Mouse (Mus musculus): ENCODE results near the gene Nlrp4b. TPM values are rescaled to one million over a fixed set of nuclear protein-coding genes. Genes with fewer than 3 reads are reported as not detected.
"Not testable (repeated sequence)": the region's sequence is repeated elsewhere in the genome, so short reads cannot be mapped to it uniquely, and the experiment has no call there.

The Nlrp4b gene
- polyA plus RNA-seq (2012; fragmentation: generic; extraction: Trizol): not detected

DNA sequence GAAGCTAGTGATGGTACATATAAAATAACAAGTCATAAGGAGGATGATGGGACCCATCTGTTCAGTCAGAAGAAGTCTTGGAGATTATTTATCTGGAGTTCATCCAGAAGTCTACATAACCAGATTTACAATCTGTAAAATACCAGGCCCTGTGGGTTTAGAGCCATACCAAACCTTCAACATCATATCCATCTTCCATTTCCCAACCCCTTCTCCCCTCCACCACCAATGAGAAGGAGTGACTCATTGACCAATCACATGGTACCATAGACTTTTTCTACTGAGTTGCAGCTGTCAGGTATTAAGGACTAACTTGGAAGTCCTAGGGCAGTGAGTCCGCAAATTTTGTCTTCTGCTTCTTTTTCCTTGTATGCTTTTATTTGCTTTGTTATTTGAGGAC is at the start of gene Nlrp4b:
Gene Nlrp4b (plus strand): TSS at position 301 of the 400 bp plus-strand sequence.
- TF ChIP-seq CEBPB (IDR thresholded peaks at IDR 0.05; ENCODE audit: insufficient read depth, poor library complexity, severe bottlenecking) (no peak), TCF12 (IDR thresholded peaks at IDR 0.05; ENCODE audit: insufficient read depth, poor library complexity, severe bottlenecking) (no peak)
- Histone ChIP-seq H3ac (ENCODE audit: control insufficient read depth, insufficient read length) (no peak within 1 kb of the TSS), H3K79me2 (ENCODE audit: control insufficient read depth, insufficient read depth) (no peaks in the 10 kb centered on the region), H3K27me3 (ENCODE audit: control insufficient read depth, insufficient read depth, insufficient read length) (no peaks in the 10 kb centered on the region), H3K36me3 (ENCODE audit: control insufficient read depth, insufficient read depth) (no peaks in the 10 kb centered on the region), H3K4me2 (ENCODE audit: low read depth) (no peak within 1 kb of the TSS), H3K4me3 (no peak within 1 kb of the TSS)

DNA sequence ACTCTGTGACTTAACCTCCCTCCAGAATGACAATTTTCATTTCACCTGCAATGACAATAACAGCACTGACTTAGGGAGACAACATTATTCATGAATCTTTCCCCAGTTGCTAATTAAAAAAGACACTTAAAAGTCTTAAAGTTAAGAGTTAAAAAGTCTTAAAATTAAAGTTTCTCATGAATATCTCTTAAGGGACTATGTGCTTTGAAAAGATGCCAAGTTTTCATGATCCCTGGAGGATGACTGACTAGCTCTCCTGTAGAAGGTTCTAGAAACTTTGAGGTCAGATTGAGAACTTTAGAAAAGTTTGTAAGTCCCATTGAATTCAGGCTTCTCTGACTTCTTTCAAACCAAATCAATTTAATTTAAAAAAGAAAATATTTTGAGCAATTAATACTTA is 66.7 kb downstream of the Nlrp4b start, which contains the start of gene Vmn1r71:
Gene Vmn1r71 (minus strand): TSS at position 101 of the 400 bp plus-strand sequence.
- TF ChIP-seq MYOG (IDR thresholded peaks at IDR 0.05; ENCODE audit: control insufficient read depth in 1 of 3, insufficient read depth in 1 of 3, insufficient read length in 2 of 3, low read depth in 2 of 3) (no peak), E2F4 (IDR thresholded peaks at IDR 0.05; ENCODE audit: insufficient read depth) (no peak), TCF12 (IDR thresholded peaks at IDR 0.05; ENCODE audit: insufficient read depth, poor library complexity, severe bottlenecking) (no peak), TCF3 (IDR thresholded peaks at IDR 0.05; ENCODE audit: insufficient read length, low read depth) (no peak), POLR2A (IDR thresholded peaks at IDR 0.05; ENCODE audit: insufficient read length, low read depth) (no peak), POLR2AphosphoS2 (IDR thresholded peaks at IDR 0.05; ENCODE audit: insufficient read length, low read depth) (no peak), CEBPB (IDR thresholded peaks at IDR 0.05; ENCODE audit: insufficient read depth, poor library complexity, severe bottlenecking) (no peak), REST (IDR thresholded peaks at IDR 0.05; ENCODE audit: insufficient read depth, insufficient read length) (no peak), MYOD1 (IDR thresholded peaks at IDR 0.05; ENCODE audit: control insufficient read depth in 1 of 3, insufficient read length in 2 of 3, low read depth in 2 of 3) (no peak), SRF (IDR thresholded peaks at IDR 0.05; ENCODE audit: control insufficient read depth, insufficient read length, low read depth) (no peak), USF1 (IDR thresholded peaks at IDR 0.05; ENCODE audit: low read depth) (no peak), MAX (IDR thresholded peaks at IDR 0.05; ENCODE audit: low read depth) (no peak)
- Histone ChIP-seq H3K4me3 (no peak within 1 kb of the TSS), H3K79me2 (ENCODE audit: control insufficient read depth, insufficient read depth) (no peaks in the 10 kb centered on the region), H3K4me2 (ENCODE audit: low read depth) (no peak within 1 kb of the TSS), H3ac (ENCODE audit: control insufficient read depth, insufficient read length) (no peak within 1 kb of the TSS), H3K36me3 (ENCODE audit: control insufficient read depth, insufficient read depth) (no peaks in the 10 kb centered on the region), H3K27me3 (ENCODE audit: control insufficient read depth, insufficient read depth, insufficient read length) (no peaks in the 10 kb centered on the region)

DNA sequence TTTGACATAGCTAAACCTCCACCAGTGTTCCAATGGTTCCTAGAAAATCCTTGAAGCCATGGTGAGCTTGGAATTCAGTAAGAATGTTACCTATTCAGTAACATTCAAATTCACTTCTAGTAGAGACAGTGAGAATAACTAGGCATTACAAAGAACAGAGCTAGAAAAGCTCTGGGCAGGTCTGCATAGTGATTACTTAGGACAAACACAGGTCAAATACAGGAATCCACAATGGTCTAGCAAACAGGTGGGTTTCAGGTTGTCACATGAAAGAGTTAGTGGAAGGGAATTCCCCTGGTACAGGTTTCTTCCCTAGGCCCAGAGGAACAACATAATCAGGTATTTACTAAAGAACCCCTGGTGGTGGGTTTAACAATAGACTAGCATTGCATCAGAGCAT is 70.0 kb downstream of the Nlrp4b start:
- not testable (repeated sequence) for H3ac ChIP-seq (ENCODE audit: control insufficient read depth, insufficient read length); H3K27me3 ChIP-seq (ENCODE audit: control insufficient read depth, insufficient read depth, insufficient read length); H3K79me2 ChIP-seq (ENCODE audit: control insufficient read depth, insufficient read depth); H3K4me3 ChIP-seq; H3K36me3 ChIP-seq (ENCODE audit: control insufficient read depth, insufficient read depth); H3K4me2 ChIP-seq (ENCODE audit: low read depth)

Other genes with a start within 250 kb of the Nlrp4b start
- not detected for gene Vmn1r67, start 244.5 kb upstream of the Nlrp4b start, polyA plus RNA-seq (2012; fragmentation: generic; extraction: Trizol)
- gene Zik1, start 192.4 kb upstream of the Nlrp4b start, polyA plus RNA-seq (2012; fragmentation: generic; extraction: Trizol): 0.96 TPM
- not detected for gene Vmn1r68, start 129.3 kb upstream of the Nlrp4b start, polyA plus RNA-seq (2012; fragmentation: generic; extraction: Trizol)
- not detected for gene Vmn1r69, start 74.1 kb upstream of the Nlrp4b start, polyA plus RNA-seq (2012; fragmentation: generic; extraction: Trizol)
- not detected for gene Vmn1r70, start 56.3 kb upstream of the Nlrp4b start, polyA plus RNA-seq (2012; fragmentation: generic; extraction: Trizol)
- gene Vmn1r71, start 66.6 kb downstream of the Nlrp4b start, polyA plus RNA-seq (2012; fragmentation: generic; extraction: Trizol): not detected
- gene Zscan4b, start 217.3 kb downstream of the Nlrp4b start, polyA plus RNA-seq (2012; fragmentation: generic; extraction: Trizol): not detected